Mouse (Mus musculus) liver, postnatal 0 days (tissue): Measurements from ENCODE around the gene Mfsd12.

Source experiments
- CTCF ChIP-seq: sonication (generic); IDR thresholded peaks from 2 replicates; pipeline ENCODE4 v1.5.1; 2016; ENCODE audit warnings: antibody characterized with exemption, low read depth
- EP300 ChIP-seq: IDR thresholded peaks from 2 replicates; pipeline ENCODE4 v1.6.1; 2016; ENCODE audit warnings: antibody characterized with exemption, low read depth, mild to moderate bottlenecking

DNA sequence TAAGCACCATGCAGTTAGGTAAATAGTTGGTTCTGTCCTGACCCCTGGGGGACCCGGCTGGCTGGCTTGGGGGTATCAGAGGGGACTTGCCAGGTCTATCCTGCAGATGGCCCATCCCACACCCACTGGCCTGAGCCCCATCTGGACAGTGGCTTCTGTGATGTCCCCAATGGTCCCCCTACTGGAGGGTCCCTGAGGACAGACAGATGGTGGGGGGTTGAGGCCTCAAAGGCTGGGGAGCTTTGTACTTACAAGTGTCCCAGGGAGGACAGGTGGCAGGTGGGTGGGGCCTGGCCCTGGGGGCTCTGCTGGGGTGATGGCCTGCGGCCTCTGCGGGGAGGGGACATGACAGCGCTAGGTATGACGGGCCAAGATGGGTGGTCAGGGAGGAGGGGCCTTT lies 42.0 kb downstream of the Mfsd12 start:
- TF ChIP-seq CTCF (no peak), EP300 (no peak)
